Mouse (Mus musculus) kidney, adult 2 months (tissue): ENCODE data around the gene Gm21987.

ENCODE experiments used
- CTCF ChIP-seq: fragments of 200-500 bp; conservative IDR thresholded peaks from 2 replicates; pipeline ENCODE4 v1.5.1; 2011; ENCODE audit warnings: low read depth, mild to moderate bottlenecking, control low read depth, low read length, moderate library complexity, mixed read lengths; ENCODE audit not compliant: insufficient read depth, insufficient read length
- POLR2A ChIP-seq: fragments of 200-500 bp; IDR thresholded peaks from one replicate; pipeline ENCODE4 v1.6.1; 2011; ENCODE audit warnings: low read depth, low read length, control low read depth

DNA sequence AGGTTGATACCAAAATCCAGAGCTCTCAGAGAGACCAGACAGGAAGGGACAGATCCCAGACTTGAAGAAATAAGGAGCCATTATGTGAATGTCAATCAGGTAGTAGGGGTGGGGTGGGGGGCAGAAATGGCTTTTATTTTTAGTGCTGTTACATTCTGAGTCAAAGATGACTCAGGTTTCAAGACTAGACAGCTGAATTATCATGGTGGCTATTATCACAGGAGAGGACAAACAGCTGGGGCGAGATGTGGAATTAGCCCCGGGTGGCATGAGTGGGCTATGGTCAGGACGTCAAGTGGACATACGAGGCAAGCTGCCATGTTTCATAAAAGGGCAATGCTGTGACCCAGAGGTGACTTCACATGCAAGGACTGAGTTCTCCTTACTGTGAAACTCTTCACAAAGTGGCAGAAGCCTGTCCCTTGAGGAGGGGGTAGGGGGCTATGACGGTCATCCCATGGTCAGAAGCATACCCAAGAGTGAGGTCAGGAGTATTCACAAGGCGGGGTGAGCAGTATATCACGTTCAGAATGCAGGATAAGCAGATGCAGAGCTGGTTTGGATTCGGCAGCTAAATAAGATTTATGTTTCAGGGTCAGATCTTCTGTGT is 42.5 kb downstream of the Gm21987 start:
- no peak for TF ChIP-seq POLR2A
- no peak for TF ChIP-seq CTCF
